ENCODE assay signal across 18 mouse cellular contexts in the genomic region with DNA sequence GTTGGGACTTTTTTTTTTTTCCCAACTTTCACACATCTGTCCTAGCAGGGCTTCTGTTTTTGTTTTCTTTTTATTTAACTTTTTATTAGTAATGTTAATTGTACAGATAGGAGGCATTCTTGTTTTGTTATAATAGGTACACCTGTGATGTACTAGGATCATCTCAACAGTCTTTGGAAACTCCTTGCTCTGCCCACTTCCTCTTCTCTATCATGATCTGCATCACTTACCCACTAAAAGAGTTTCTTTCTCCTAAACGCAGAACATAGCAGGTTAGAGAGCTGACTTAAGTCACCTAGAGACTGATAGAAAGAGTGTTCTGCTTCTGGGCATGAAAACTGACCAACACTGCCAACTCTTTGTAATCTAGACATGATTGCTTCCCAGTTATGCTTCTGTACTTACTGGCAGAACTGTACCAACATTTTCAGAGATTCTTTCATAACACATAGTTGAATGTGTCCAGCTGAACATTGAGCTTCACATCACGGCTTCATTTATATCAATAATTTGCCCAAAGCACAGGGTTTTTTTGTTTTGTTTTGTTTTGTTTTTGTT.
A peak's percentile ranks its signal among the peaks of the same experiment; 100 is the strongest.
DNase-seq lines count a peak whose midpoint lies in the region; ATAC-seq lines count a peak whose summit lies in the region.
"Had no signal": no experiment of that assay in that cellular context is flagged by ENCODE, and none has a peak within 500 bp of the region (broad histone marks: within the 10 kb centered on the region; RNA-seq: fewer than 3 reads in every experiment).

No protein-coding gene starts in this region.

- peak; percentile 55; the same call in 1 of the 2 replicates for ATAC-seq in megakaryocyte, adult 5-6 weeks (ENCODE audit: poor library complexity, severe bottlenecking)
- no peak for ATAC-seq in megakaryocyte progenitor cell, adult 5-6 weeks (replicated peaks; ENCODE audit: poor library complexity)
- ATAC-seq: CD4-positive, CD25-positive, alpha-beta regulatory T cell, adult 4 months; forebrain, embryonic 15.5 days; Patski had no signal

- peak; percentile 17 to 27 for DNase-seq in heart, adult 18-20 months
- no peak for DNase-seq in heart, postnatal 25 days (ENCODE audit: low spot score)
- peak; percentile 2 for DNase-seq in A20 (ENCODE audit: low read depth, low spot score)
- DNase-seq in Muller cell, postnatal 12 days (ENCODE audit: inconsistent ontology term), result peak; percentile 70
- DNase-seq in spleen, postnatal 10 days (ENCODE audit: low spot score in 2 of 2), result no peak
- DNase-seq: adrenal gland, adult 2 months; adrenal gland, postnatal 25 days; cerebellum, adult 18-20 months; cerebellum, adult 9-10 months; cerebellum, postnatal 14 days; gastrocnemius, postnatal 25 days; heart, adult 2 months; heart, postnatal 14 days had no signal

- intact Hi-C loops in heart, postnatal 25 days (cut with DNase I), result no loop called here

Comparison
In these comparisons a context has a peak if more than half of its experiments do, and no peak if none do; other contexts are left out.
1. DNase-seq: peak in heart, adult 18-20 months (2 of 2), A20 (single experiment) and Muller cell, postnatal 12 days (single experiment); none in heart, postnatal 25 days (single experiment) and spleen, postnatal 10 days (0 of 2).